ENCODE assay signal across 9 mouse cellular contexts in the genomic region with DNA sequence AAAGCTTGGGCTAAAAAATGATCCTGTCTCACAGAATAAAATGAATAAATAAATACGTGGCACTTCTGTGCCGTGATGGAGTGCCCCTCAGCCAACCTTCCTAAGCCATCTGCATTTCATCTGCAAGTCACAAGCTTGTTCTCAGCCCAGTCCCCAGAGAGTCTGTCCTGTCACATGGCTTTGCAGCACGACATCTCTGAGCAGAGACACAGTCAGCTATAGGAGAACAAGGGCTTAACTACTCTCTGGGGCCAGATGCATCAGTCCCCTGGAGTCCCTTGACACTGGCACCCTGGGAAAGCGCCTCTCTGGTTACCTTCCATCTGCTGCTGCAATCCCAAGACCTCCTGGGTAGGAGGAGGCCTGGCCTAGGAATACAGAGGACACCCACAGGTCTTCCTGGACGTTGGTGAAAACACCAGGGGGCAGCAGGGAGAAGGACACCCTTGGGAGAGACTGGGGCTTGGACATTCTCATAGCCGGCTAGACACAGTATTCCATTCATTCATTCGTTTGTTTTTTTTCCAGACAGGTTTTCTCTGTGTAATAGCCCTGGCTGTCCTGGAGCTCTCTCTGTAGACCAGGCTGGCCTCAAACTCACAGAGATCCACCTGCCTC. TPM values are rescaled to one million over a fixed set of nuclear protein-coding genes. Genes with fewer than 3 reads are reported as not detected.
A peak's percentile ranks its signal among the peaks of the same experiment; 100 is the strongest.
DNase-seq lines count a peak whose midpoint lies in the region; ATAC-seq and TF ChIP-seq lines count a peak whose summit lies in the region.
"Had no signal": no experiment of that assay in that cellular context is flagged by ENCODE, and none has a peak within 500 bp of the region (broad histone marks: within the 10 kb centered on the region; RNA-seq: fewer than 3 reads in every experiment).

No protein-coding gene starts in this region.

- dilution Hi-C loops in CH12.LX (cut with MboI; ENCODE audit: extremely low pct_ligation_motif_present, extremely low pct_unique_long_range_greater_than_20kb, low sequenced_read_pairs), result no loop called here

- no peak overlapping the region for H3K4me2 ChIP-seq in kidney, embryonic 15.5 days
- H3K4me2 ChIP-seq in CH12.LX (ENCODE audit: insufficient read depth, low read depth, poor library complexity, severe bottlenecking), result peak overlapping the region; percentile 18; the same call in 1 of the 2 replicates
- no peak overlapping the region for H3K4me2 ChIP-seq in liver, embryonic 14.5 days (ENCODE audit: low read depth)
- H3K4me2 ChIP-seq in midbrain, embryonic 16.5 days (ENCODE audit: low read length), result no peak overlapping the region
- H3K4me2 ChIP-seq: lung, embryonic 15.5 days had no signal

- no peak for TF ChIP-seq EP300 in CH12.LX (IDR thresholded peaks at IDR 0.05; ENCODE audit: low read length)
- no peak for TF ChIP-seq EP300 in liver, embryonic 14.5 days (IDR thresholded peaks at IDR 0.05; ENCODE audit: low read depth)

- peaks cover 27% of the 10 kb centered on the region for H3K27me3 ChIP-seq in kidney, embryonic 15.5 days
- no peaks in the 10 kb centered on the region for H3K27me3 ChIP-seq in CH12.LX (replicated peaks)
- H3K27me3 ChIP-seq in liver, embryonic 14.5 days (ENCODE audit: control insufficient read depth, insufficient read depth, low read length), result no peaks in the 10 kb centered on the region; the same call in 1 of the 2 replicates
- peaks cover 9% of the 10 kb centered on the region for H3K27me3 ChIP-seq in midbrain, embryonic 16.5 days (ENCODE audit: control insufficient read depth, insufficient read depth, low read depth, low read length)

- H3K79me2 ChIP-seq in CH12.LX (replicated peaks; ENCODE audit: control insufficient read depth, extremely low read depth, insufficient read depth, poor library complexity, severe bottlenecking), result peaks cover 65% of the 10 kb centered on the region

- H3K4me3 ChIP-seq in kidney, embryonic 15.5 days (replicated peaks), result no peak overlapping the region
- H3K4me3 ChIP-seq in CH12.LX (replicated peaks in 1 of 3; ENCODE audit: low read depth in 2 of 3, low read length in 2 of 3, poor library complexity in 1 of 3), result no peak overlapping the region
- no peak overlapping the region for H3K4me3 ChIP-seq in liver, embryonic 14.5 days (ENCODE audit: insufficient read depth in 1 of 2, low read depth in 2 of 2, low read length in 2 of 2)
- H3K4me3 ChIP-seq in midbrain, embryonic 16.5 days (ENCODE audit: low read depth, low read length), result no peak overlapping the region
- H3K4me3 ChIP-seq: lung, embryonic 15.5 days had no signal

- H3K9me3 ChIP-seq in kidney, embryonic 15.5 days (replicated peaks), result no peaks in the 10 kb centered on the region
- H3K9me3 ChIP-seq in CH12.LX (replicated peaks; ENCODE audit: low read length), result no peaks in the 10 kb centered on the region
- no peaks in the 10 kb centered on the region for H3K9me3 ChIP-seq in liver, embryonic 14.5 days (ENCODE audit: control insufficient read depth, low read length)
- H3K9me3 ChIP-seq in midbrain, embryonic 16.5 days (replicated peaks; ENCODE audit: control insufficient read depth, low read length, poor library complexity, severe bottlenecking), result no peaks in the 10 kb centered on the region
- H3K9me3 ChIP-seq: lung, embryonic 15.5 days had no signal

- WGBS in kidney, embryonic 15.5 days, result 62% methylated on average over 7 of the region's 7 CpGs
- WGBS in liver, embryonic 14.5 days (ENCODE audit: insufficient replicate concordance), result 59% methylated on average over 7 of the region's 7 CpGs
- 49% methylated on average over 7 of the region's 7 CpGs for WGBS in midbrain, embryonic 16.5 days

- no peak overlapping the region for H3K9ac ChIP-seq in kidney, embryonic 15.5 days
- H3K9ac ChIP-seq in CH12.LX (ENCODE audit: insufficient read depth, low read depth), result 0 out of 2 replicates have a peak overlapping the region, but pooled peaks have one; percentile 10
- no peak overlapping the region for H3K9ac ChIP-seq in liver, embryonic 14.5 days (replicated peaks)
- H3K9ac ChIP-seq in midbrain, embryonic 16.5 days (ENCODE audit: low read depth, low read length), result no peak overlapping the region
- H3K9ac ChIP-seq: lung, embryonic 15.5 days had no signal

- in situ Hi-C loops in CH12.LX (cut with MboI; ENCODE audit: low pct_ligation_motif_present, low pct_unique_long_range_greater_than_20kb, low sequenced_read_pairs), result loop anchor here (10.0 kb wide), 1 partner anchor 63 kb away; no protein-coding TSS in a partner anchor

- peak; percentile 16 to 61; a peak in 3 of 4 replicates for TF ChIP-seq CTCF in CH12.LX (conservative IDR thresholded peaks at IDR 0.05 in 1 of 2, IDR thresholded peaks at IDR 0.05 in 1 of 2; ENCODE audit: low read depth in 2 of 2, low read length in 2 of 2)
- peak; percentile 30; the same call in 1 of the 2 replicates for TF ChIP-seq CTCF in brain, embryonic 14.5 days (IDR thresholded peaks at IDR 0.05; ENCODE audit: borderline replicate concordance, extremely low read depth, insufficient read depth, insufficient read length)
- peak; percentile 80 for TF ChIP-seq CTCF in liver, embryonic 14.5 days (IDR thresholded peaks at IDR 0.05; ENCODE audit: low read depth)

- TF ChIP-seq RAD21 in CH12.LX (IDR thresholded peaks at IDR 0.05; ENCODE audit: low read depth, low read length), result peak; percentile 24

- no peak for ATAC-seq in kidney, embryonic 15.5 days (replicated peaks; ENCODE audit: low FRiP score)
- no peak for ATAC-seq in liver, embryonic 14.5 days (ENCODE audit: insufficient read depth)
- ATAC-seq in midbrain, embryonic 16.5 days, result no peak

- H3K27ac ChIP-seq in kidney, embryonic 15.5 days, result no peak overlapping the region
- peak overlapping the region; percentile 58 for H3K27ac ChIP-seq in CH12.LX (ENCODE audit: insufficient read depth, low read depth)
- H3K27ac ChIP-seq in liver, embryonic 14.5 days, result no peak overlapping the region
- H3K27ac ChIP-seq in midbrain, embryonic 16.5 days (ENCODE audit: low read length), result no peak overlapping the region
- H3K27ac ChIP-seq: lung, embryonic 15.5 days had no signal

- DNase-seq in kidney, adult 11 months, result peak; percentile 63
- peak; percentile 78 for DNase-seq in CH12.LX (ENCODE audit: extremely low read depth)
- DNase-seq in brain, embryonic 14.5 days (ENCODE audit: low read depth), result no peak
- no peak for DNase-seq in liver, embryonic 14.5 days (ENCODE audit: low read depth in 3 of 3, low spot score in 3 of 3)
- DNase-seq in frontal cortex, postnatal 14 days (ENCODE audit: low spot score in 2 of 2), result no peak
- DNase-seq in urinary bladder, adult 2 months (ENCODE audit: low spot score), result no peak

- H3K4me1 ChIP-seq in kidney, embryonic 15.5 days, result peaks cover 45% of the 10 kb centered on the region
- peaks cover 32 to 79% of the 10 kb centered on the region in 2 experiments for H3K4me1 ChIP-seq in CH12.LX (ENCODE audit: control insufficient read depth in 1 of 2, insufficient read depth in 2 of 2)
- peaks cover 7 to 8% of the 10 kb centered on the region in 2 experiments; a peak in 3 of 4 replicates for H3K4me1 ChIP-seq in liver, embryonic 14.5 days (replicated peaks; ENCODE audit: control insufficient read depth in 2 of 2, insufficient read depth in 2 of 2, low read length in 1 of 2)
- peaks cover 5% of the 10 kb centered on the region; the same call in 1 of the 2 replicates for H3K4me1 ChIP-seq in midbrain, embryonic 16.5 days (ENCODE audit: control insufficient read depth, insufficient read depth, low read length)

- no peaks in the 10 kb centered on the region for H3K36me3 ChIP-seq in kidney, embryonic 15.5 days
- H3K36me3 ChIP-seq in CH12.LX (replicated peaks in 1 of 2; ENCODE audit: control insufficient read depth in 1 of 2, insufficient read depth in 1 of 2, low read length in 1 of 2), result peaks cover 3 to 41% of the 10 kb centered on the region in 2 experiments
- H3K36me3 ChIP-seq in liver, embryonic 14.5 days (replicated peaks; ENCODE audit: control insufficient read depth, insufficient read depth, low read depth), result no peaks in the 10 kb centered on the region
- no peaks in the 10 kb centered on the region for H3K36me3 ChIP-seq in midbrain, embryonic 16.5 days (ENCODE audit: control insufficient read depth, insufficient read depth, low read length)
- H3K36me3 ChIP-seq: lung, embryonic 15.5 days had no signal

- no peak for TF ChIP-seq POLR2A in CH12.LX (IDR thresholded peaks at IDR 0.05; ENCODE audit: low read depth, low read length)
- no peak for TF ChIP-seq POLR2A in brain, embryonic 14.5 days (IDR thresholded peaks at IDR 0.05; ENCODE audit: borderline replicate concordance, extremely low read depth, insufficient read depth, insufficient read length, poor library complexity, severe bottlenecking)

TF ChIP-seq in CH12.LX, 34 proteins besides CTCF, POLR2A, EP300 and RAD21 (continues in another document):
- TF ChIP-seq TCF12 (IDR thresholded peaks at IDR 0.05; ENCODE audit: low read depth, low read length) (no peak), CHD1 (IDR thresholded peaks at IDR 0.05; ENCODE audit: low read depth, low read length) (no peak), TBP (conservative IDR thresholded peaks at IDR 0.05; ENCODE audit: low read depth, low read length) (no peak), ELF1 (IDR thresholded peaks at IDR 0.05; ENCODE audit: low read depth, low read length) (no peak), UBTF (IDR thresholded peaks at IDR 0.05; ENCODE audit: low read depth, low read length) (no peak), MAFK (IDR thresholded peaks at IDR 0.05; ENCODE audit: insufficient replicate concordance, low read length) (no peak), E2F4 (IDR thresholded peaks at IDR 0.05; ENCODE audit: insufficient replicate concordance, low read depth, low read length) (no peak), JUND (conservative IDR thresholded peaks at IDR 0.05; ENCODE audit: low read depth, low read length) (no peak), ZNF384 (IDR thresholded peaks at IDR 0.05; ENCODE audit: low read depth, low read length) (no peak), NELFE (IDR thresholded peaks at IDR 0.05; ENCODE audit: low read depth, low read length) (no peak), NRF1 (IDR thresholded peaks at IDR 0.05; ENCODE audit: low read depth, low read length) (no peak), HCFC1 (IDR thresholded peaks at IDR 0.05; ENCODE audit: low read depth, low read length) (no peak), USF1 (IDR thresholded peaks at IDR 0.05; ENCODE audit: low read depth, low read length) (peak; percentile 36; the same call in 1 of the 2 replicates), ETS1 (conservative IDR thresholded peaks at IDR 0.05; ENCODE audit: low read depth, low read length) (no peak; the same call in 1 of the 2 replicates)

RNA-seq across cellular contexts. Expression of a gene that starts 3.9 kb away (rescaled TPM):
- 7.3 and 7.9 TPM in 2 replicates for polyA plus RNA-seq in kidney, embryonic 15.5 days (2015; fragmentation: Nextera tagmentation; extraction: Ambion mirVana)
- total RNA-seq in CH12.LX (2012; rRNA removed) (22.4 and 28.7 TPM in 2 replicates), CH12.LX (2014; rRNA removed) (10.4 and 10.5 TPM in 2 replicates)
- 23.3 and 26.5 TPM in 2 replicates for polyA plus RNA-seq in CH12.LX (2012; ENCODE audit: insufficient read length, low read depth)
- 1.4 and 1.7 TPM in 2 replicates for polyA plus RNA-seq in brain, embryonic 14.5 days (2012; rRNA removed)
- 1.0 and 1.4 TPM in 2 replicates for polyA plus RNA-seq in liver, embryonic 14.5 days (2012; rRNA removed)
- 1.9 and 2.3 TPM in 2 replicates for polyA plus RNA-seq in liver, embryonic 14.5 days (2014; fragmentation: Nextera tagmentation; extraction: Ambion mirVana)
- 2.0 and 2.1 TPM in 2 replicates for polyA plus RNA-seq in midbrain, embryonic 16.5 days (2015; fragmentation: Nextera tagmentation; extraction: Ambion mirVana)
- polyA plus RNA-seq in urinary bladder, adult 2 months (2012; rRNA removed), result 25.8 and 34.0 TPM in 2 replicates

Comparison
In these comparisons a context has a peak if more than half of its experiments do, and no peak if none do; other contexts are left out.
1. DNase-seq: peak in kidney, adult 11 months (single experiment) and CH12.LX (single experiment); none in brain, embryonic 14.5 days (single experiment), liver, embryonic 14.5 days (0 of 3), frontal cortex, postnatal 14 days (0 of 2) and urinary bladder, adult 2 months (single experiment).
2. CTCF ChIP-seq: peak in every context shown above with its lines; median percentile 80 in liver, embryonic 14.5 days; 38 in CH12.LX; 30 in brain, embryonic 14.5 days.